Mouse (Mus musculus) MEL (cell line): ENCODE results near the gene Duox1.

Experiments used
- CHD2 ChIP-seq: IDR thresholded peaks from 2 replicates; pipeline ENCODE4 v1.6.1; 2011; ENCODE audit warnings: low read length, improper control_type of control experiment
- CTCF ChIP-seq, 3 experiments: IDR thresholded peaks in 2 of 3; conservative IDR thresholded peaks in 1 of 3; 2 replicates each; pipeline ENCODE4 v1.5.1; 2011 to 2012; ENCODE audit warnings: low read length in 3 of 3, low read depth in 2 of 3, mild to moderate bottlenecking in 2 of 3, improper control_type of control experiment in 1 of 3, inconsistent platforms in 1 of 3, mixed read lengths in 1 of 3, moderate library complexity in 1 of 3; ENCODE audit not compliant: control insufficient read depth in 1 of 3, insufficient read depth in 1 of 3, poor library complexity in 1 of 3, severe bottlenecking in 1 of 3
- EP300 ChIP-seq, 2 experiments: IDR thresholded peaks; 2 replicates each; pipeline ENCODE4 v1.6.1; 2011; ENCODE audit warnings: improper control_type of control experiment in 2 of 2, low read length in 2 of 2, low read depth in 1 of 2, mild to moderate bottlenecking in 1 of 2
- GATA1 ChIP-seq: IDR thresholded peaks from 2 replicates; pipeline ENCODE4 v1.6.1; 2011; ENCODE audit warnings: low read depth, low read length, improper control_type of control experiment
- MAX ChIP-seq: IDR thresholded peaks from 2 replicates; pipeline ENCODE4 v1.6.1; 2011; ENCODE audit warnings: low read length, improper control_type of control experiment
- MXI1 ChIP-seq: IDR thresholded peaks from 2 replicates; pipeline ENCODE4 v1.6.1; 2011; ENCODE audit warnings: mild to moderate bottlenecking, low read depth, low read length, improper control_type of control experiment
- NELFE ChIP-seq: IDR thresholded peaks from 2 replicates; pipeline ENCODE4 v1.6.1; 2011; ENCODE audit warnings: low read depth, low read length, improper control_type of control experiment
- POLR2A ChIP-seq, 2 experiments: IDR thresholded peaks; 2 replicates each; pipeline ENCODE4 v1.6.1; 2011 to 2012; ENCODE audit warnings: low read length in 2 of 2, mild to moderate bottlenecking in 2 of 2, control low read depth in 1 of 2, improper control_type of control experiment in 1 of 2, low read depth in 1 of 2, moderate library complexity in 1 of 2; ENCODE audit not compliant: control insufficient read depth in 1 of 2, insufficient read depth in 1 of 2, poor library complexity in 1 of 2
- POLR2AphosphoS5 ChIP-seq: IDR thresholded peaks from 2 replicates; pipeline ENCODE4 v1.6.1; 2012; ENCODE audit warnings: low read depth, borderline replicate concordance, mild to moderate bottlenecking, inconsistent platforms, low read length, moderate library complexity, mixed read lengths
- UBTF ChIP-seq: IDR thresholded peaks from 2 replicates; pipeline ENCODE4 v1.6.1; 2012; ENCODE audit warnings: low read depth, mild to moderate bottlenecking, inconsistent platforms, low read length, improper control_type of control experiment, moderate library complexity, borderline replicate concordance; ENCODE audit not compliant: insufficient read depth
- USF1 ChIP-seq: IDR thresholded peaks from 2 replicates; pipeline ENCODE4 v1.6.1; 2014; ENCODE audit warnings: low read depth, mild to moderate bottlenecking, inconsistent platforms, low read length, improper control_type of control experiment, moderate library complexity

DNA sequence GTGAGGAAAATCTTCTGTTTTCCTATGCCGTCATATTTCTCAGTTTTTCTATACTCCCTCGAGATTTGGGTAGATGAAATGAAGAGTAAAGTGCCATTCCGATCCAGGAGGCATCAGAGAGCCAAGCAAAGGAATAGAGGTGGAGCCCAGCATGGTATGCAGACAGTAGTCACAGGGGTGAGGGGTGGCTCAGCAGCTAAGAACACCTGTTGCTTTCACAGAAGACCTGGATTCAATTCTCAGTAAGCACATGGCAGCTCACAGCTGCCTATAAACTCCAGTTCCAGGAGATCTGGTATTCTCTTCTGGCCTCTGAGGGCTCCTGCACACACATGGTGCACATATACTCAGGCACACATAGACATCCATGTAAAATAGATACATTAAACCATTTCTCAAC is 56.6 kb downstream of the Duox1 start:
- TF ChIP-seq EP300 (IDR thresholded peaks at IDR 0.05; ENCODE audit: low read depth in 1 of 2, low read length in 2 of 2) (no peak), NELFE (no peak), CTCF (IDR thresholded peaks at IDR 0.05 in 2 of 3, conservative IDR thresholded peaks at IDR 0.05 in 1 of 3; ENCODE audit: control insufficient read depth in 1 of 3, insufficient read depth in 1 of 3, low read depth in 2 of 3, low read length in 3 of 3, poor library complexity in 1 of 3, severe bottlenecking in 1 of 3) (no peak), POLR2A (IDR thresholded peaks at IDR 0.05; ENCODE audit: control insufficient read depth in 1 of 2, insufficient read depth in 1 of 2, low read depth in 1 of 2, low read length in 2 of 2, poor library complexity in 1 of 2) (no peak), POLR2AphosphoS5 (no peak), MXI1 (no peak), USF1 (no peak), CHD2 (no peak), UBTF (no peak), GATA1 (no peak), MAX (no peak)
